Mouse (Mus musculus) limb, embryonic 15.5 days (tissue): ENCODE results near the gene Skil. TPM values are rescaled to one million over a fixed set of nuclear protein-coding genes. Genes with fewer than 3 reads are reported as not detected.
"Not testable (repeated sequence)": the region's sequence is repeated elsewhere in the genome, so short reads cannot be mapped to it uniquely, and the experiment has no call there.

ENCODE experiments used
- ATAC-seq: fragments of 200-750 bp; cut with Nextera tagmentation; 2 replicates; pipeline ENCODE4 v1.8.0; 2017; ENCODE audit warnings: low read depth, moderate TSS enrichment; ENCODE audit not compliant: insufficient number of reproducible peaks, low FRiP score, low TSS enrichment
- H3K27ac ChIP-seq: fragments of 300-500 bp; sonication (generic); 2 replicates; pipeline ENCODE4 v1.5.1; 2015; ENCODE audit warnings: moderate library complexity, mild to moderate bottlenecking, inconsistent platforms
- H3K27me3 ChIP-seq: fragments of 300-500 bp; sonication (generic); 2 replicates; pipeline ENCODE4 v1.6.1; 2015; ENCODE audit warnings: inconsistent platforms
- H3K36me3 ChIP-seq: fragments of 300-500 bp; sonication (generic); 2 replicates; pipeline ENCODE4 v1.6.1; 2015; ENCODE audit warnings: inconsistent platforms
- H3K4me1 ChIP-seq: fragments of 300-500 bp; sonication (generic); 2 replicates; pipeline ENCODE4 v1.6.1; 2015; ENCODE audit warnings: inconsistent platforms
- H3K4me2 ChIP-seq: fragments of 300-500 bp; sonication (generic); 2 replicates; pipeline ENCODE4 v1.6.1; 2015; ENCODE audit warnings: mild to moderate bottlenecking, inconsistent platforms
- H3K4me3 ChIP-seq: fragments of 300-500 bp; sonication (generic); 2 replicates; pipeline ENCODE4 v1.5.1; 2015; ENCODE audit warnings: mild to moderate bottlenecking, inconsistent platforms
- H3K9ac ChIP-seq: fragments of 300-500 bp; sonication (generic); 2 replicates; pipeline ENCODE4 v1.6.1; 2015; ENCODE audit warnings: inconsistent platforms
- H3K9me3 ChIP-seq: fragments of 300-500 bp; sonication (generic); 2 replicates; pipeline ENCODE4 v1.6.1; 2016; ENCODE audit warnings: inconsistent platforms
- WGBS: fragments of 180-500 bp; shearing (Covaris S2); methylation state at CpG from one replicate; pipeline ENCODE4 v1.1.7; 2015; 5-methylcytosine and 5-hydroxymethylcytosine counted together
- polyA plus RNA-seq: library from polyadenylated mRNA; unstranded; fragments of >200 nt; fragmentation: Nextera tagmentation; extraction: Ambion mirVana; gene quantifications from 2 replicates; pipeline ENCODE4 v1.2.1, GENCODE M21; 2015

The Skil gene
- polyA plus RNA-seq, 1 experiment from 2014 or later, result 22.0 TPM

DNA sequence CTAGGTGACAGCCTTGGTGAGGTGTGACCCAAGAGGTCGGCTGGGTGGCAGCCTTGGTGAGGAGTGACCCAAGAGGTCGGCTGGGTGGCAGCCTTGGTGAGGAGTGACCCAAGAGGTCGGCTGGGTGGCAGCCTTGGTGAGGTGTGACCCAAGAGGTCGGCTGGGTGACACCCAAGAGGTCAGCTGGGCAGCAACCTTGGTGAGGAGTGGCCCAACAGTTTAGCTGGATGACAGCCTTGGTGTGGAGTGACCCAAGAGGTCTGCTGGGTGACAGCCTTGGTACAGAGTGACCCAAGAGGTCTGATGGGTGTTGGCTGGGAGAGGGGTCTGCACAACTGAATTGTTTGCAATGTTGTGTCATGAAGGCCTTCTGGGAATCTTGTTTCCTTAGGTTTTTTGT lies 41.7 kb downstream of the Skil start:
- H3K36me3 ChIP-seq, H3K9ac ChIP-seq, H3K27ac ChIP-seq, H3K9me3 ChIP-seq, H3K27me3 ChIP-seq, ATAC-seq, H3K4me2 ChIP-seq, H3K4me1 ChIP-seq, H3K4me3 ChIP-seq: not testable (repeated sequence)
- WGBS, result 63% methylated on average over 4 of the region's 4 CpGs

DNA sequence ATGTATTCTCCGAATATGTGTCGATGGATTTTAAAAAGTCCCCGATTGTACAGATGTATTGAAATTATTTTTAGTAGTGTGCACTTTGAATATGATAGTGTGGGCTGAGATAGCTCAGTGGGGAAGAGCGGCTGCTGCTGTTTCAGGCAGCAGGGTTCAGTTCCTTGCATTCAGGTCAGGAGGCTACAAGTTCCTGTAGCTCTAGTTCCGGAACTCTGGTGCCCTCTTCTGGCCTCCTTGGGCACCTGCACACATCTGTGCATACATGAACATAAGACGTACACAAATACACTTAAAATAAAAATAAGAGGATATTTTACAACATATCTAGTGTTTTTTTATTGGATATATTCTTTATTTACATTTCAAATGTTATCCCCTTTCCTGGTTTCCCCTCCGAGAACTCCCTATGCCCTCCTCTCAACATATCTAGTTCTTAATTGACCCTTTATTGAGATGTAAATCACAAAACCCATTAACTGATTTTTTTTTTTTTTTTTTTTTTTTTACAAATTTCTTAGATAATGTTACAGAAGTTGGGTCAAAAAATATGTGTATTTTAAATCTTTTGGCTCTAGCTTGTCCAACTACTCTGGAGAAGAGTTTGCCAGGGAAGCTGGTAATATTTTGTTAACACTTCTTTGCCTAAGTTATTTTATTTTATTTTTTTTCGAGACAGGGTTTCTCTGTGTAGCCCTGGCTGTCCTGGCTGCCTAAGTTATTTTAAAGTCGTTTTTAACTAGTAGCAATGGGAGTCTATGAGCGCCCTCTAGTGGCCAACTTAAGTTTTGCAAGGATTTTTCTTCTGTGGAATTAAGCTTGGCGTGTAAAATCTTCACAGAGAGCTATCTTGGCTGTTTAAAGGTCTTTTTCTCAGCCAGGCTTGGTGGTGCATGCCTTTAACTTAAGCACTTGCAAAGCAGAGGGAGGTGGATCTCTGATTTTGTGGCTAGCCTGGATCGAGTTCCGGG lies 43.9 kb downstream of the Skil start:
- H3K27ac ChIP-seq, result no peak overlapping the region
- no peaks in the 10 kb centered on the region for H3K9me3 ChIP-seq
- no peaks in the 10 kb centered on the region for H3K27me3 ChIP-seq
- no peak for ATAC-seq
- H3K9ac ChIP-seq, result no peak overlapping the region
- no peaks in the 10 kb centered on the region for H3K4me1 ChIP-seq
- no peak overlapping the region for H3K4me3 ChIP-seq
- no peak overlapping the region for H3K4me2 ChIP-seq
- WGBS, result 58% methylated on average over 13 of the region's 13 CpGs
- no peaks in the 10 kb centered on the region for H3K36me3 ChIP-seq

DNA sequence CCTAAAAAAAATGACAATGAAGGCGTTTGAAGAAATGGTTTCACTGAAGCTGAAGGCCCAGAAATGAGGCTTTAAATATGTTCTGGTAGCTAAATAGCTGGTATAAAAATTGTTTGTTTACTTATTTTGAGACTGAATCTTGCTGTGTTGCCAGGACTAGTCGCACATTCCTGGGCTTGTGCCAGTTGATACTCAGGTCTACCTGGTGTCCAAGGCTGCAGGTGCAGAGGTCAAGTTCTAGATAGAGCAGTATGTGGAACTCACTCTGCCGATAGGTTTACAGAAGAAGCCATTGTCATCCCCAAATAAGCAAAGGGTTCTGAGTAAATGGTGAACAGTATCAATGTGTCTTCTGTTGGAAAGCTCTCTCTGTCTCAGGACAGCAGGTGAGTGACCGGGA lies 46.8 kb downstream of the Skil start:
- ATAC-seq, result no peak
- H3K4me1 ChIP-seq, result peaks cover 4% of the 10 kb centered on the region; the same call in 1 of the 2 replicates
- no peak overlapping the region for H3K9ac ChIP-seq
- 82% methylated on average over 4 of the region's 4 CpGs for WGBS
- H3K27ac ChIP-seq, result no peak overlapping the region
- H3K4me2 ChIP-seq, result no peak overlapping the region
- H3K4me3 ChIP-seq, result no peak overlapping the region
- H3K9me3 ChIP-seq, result no peaks in the 10 kb centered on the region
- no peaks in the 10 kb centered on the region for H3K27me3 ChIP-seq
- no peaks in the 10 kb centered on the region for H3K36me3 ChIP-seq

DNA sequence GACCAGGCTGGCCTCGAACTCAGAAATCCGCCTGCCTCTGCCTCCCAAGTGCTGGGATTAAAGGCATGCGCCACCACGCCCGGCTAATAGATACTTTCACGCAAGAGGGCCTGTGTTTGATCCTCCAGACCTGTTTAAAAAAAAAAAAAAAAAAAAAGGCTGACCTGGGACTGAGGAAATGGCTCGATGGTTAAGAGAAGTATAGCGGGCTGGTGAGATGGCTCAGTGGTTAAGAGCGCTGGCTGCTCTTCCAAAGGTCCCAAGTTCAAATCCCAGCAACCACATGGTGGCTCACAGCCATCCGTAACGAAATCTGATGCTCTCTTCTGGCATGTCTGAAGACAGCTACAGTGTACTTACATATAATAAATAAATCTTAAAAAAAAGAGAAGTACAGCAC lies 50.4 kb downstream of the Skil start:
- not testable (repeated sequence) for ATAC-seq, H3K9me3 ChIP-seq, H3K27ac ChIP-seq, H3K4me2 ChIP-seq, H3K36me3 ChIP-seq, H3K9ac ChIP-seq, H3K4me3 ChIP-seq
- Histone ChIP-seq H3K4me1 (peaks cover 13% of the 10 kb centered on the region), H3K27me3 (0 out of 2 replicates have a peak, but pooled peaks cover 11% of the 10 kb centered on the region)
- 80% methylated on average over 11 of the region's 11 CpGs for WGBS

DNA sequence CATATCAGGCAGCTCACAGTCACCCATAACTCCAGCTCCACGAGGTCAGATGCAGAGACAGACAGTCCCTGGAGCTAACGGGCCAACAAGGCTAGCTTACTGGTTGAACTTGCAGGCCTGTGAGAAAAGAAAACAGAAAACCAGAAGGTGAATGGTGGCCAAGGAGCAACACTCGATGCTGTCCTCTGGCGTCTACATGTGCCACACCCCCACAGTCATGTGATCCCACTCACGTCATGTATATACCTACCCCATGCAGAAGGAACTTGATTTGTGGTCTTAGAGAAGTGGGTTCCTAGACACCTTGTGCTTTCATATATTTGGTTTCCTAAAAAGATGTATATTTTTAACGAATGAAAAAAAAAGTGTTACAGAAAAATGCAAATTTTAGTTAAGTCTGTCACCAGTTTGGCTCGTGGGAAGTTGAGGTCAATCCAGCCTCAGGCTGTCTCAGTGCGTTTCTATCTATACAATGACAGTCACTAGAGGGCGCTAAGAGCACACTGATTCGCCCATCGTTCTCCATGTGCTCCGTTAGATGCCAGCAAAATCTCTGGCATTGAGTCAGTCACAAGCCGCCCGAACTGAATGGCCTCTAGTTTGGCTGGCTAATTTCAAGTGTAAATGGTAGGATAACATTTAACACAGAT lies 50.9 kb downstream of the Skil start:
- Histone ChIP-seq H3K4me1 (peaks cover 14% of the 10 kb centered on the region), H3K27ac (no peak overlapping the region), H3K9me3 (no peaks in the 10 kb centered on the region), H3K9ac (no peak overlapping the region), H3K4me2 (peak overlapping the region; percentile 20; the same call in 1 of the 2 replicates), H3K4me3 (no peak overlapping the region), H3K27me3 (peaks cover 12% of the 10 kb centered on the region; the same call in 1 of the 2 replicates), H3K36me3 (no peaks in the 10 kb centered on the region)
- ATAC-seq, result no peak
- 11% methylated on average over 14 of the region's 14 CpGs for WGBS

DNA sequence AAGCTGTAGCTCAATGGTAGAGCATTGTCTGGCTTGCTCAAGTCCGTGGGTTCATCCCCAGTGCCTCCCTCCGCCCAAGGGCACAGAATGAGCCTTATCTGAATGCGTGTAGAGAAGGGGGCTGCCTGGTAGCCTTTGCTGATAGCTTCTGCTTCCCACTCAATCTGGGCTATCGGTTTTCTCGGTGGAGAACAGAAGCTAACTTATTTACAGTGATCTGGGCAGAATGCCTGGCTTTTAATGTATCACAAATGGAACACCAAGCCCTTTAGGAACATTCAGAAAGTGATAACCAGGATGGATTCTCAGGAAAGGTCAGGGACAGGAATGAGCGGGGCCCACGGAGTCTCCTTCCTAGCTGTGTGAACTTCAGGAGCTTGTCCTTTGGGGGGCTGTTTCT lies 53.7 kb downstream of the Skil start:
- no peak overlapping the region for H3K4me2 ChIP-seq
- 76% methylated on average over 7 of the region's 7 CpGs for WGBS
- no peaks in the 10 kb centered on the region for H3K36me3 ChIP-seq

DNA sequence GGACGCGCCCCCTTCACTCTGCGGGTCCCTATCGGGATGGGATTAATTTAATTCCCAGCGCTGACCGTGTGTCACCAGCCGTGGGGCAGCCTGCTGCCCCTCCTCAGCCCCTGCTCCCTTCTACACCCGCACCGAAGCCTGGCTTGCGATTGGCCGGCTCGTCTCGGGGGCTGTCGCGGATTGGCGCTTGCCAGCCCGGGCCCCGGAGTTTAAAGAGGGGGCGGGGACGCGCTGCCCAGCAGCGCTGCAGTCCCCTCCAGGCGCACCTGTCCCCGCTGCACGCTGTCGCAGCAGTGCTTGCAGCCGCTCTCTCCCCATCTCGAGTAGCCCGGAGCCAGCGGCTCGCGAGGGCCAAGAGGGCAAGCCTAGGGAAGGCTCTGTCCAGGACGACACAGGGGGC lies 54.8 kb downstream of the Skil start, which contains the start of gene Cldn11:
TSS of gene Cldn11 (plus strand) at position 215 of the 400 bp plus-strand sequence.
- H3K9ac ChIP-seq, result no peak within 1 kb of the TSS; the same call in 1 of the 2 replicates
- peak within 1 kb of the TSS; percentile 38 for H3K4me3 ChIP-seq
- peaks cover 21% of the 10 kb centered on the region for H3K4me1 ChIP-seq
- peak within 1 kb of the TSS; percentile 83 for H3K4me2 ChIP-seq
- 0% methylated on average over 33 of the region's 33 CpGs for WGBS
- peaks cover 12% of the 10 kb centered on the region; the same call in 1 of the 2 replicates for H3K27me3 ChIP-seq
- no peaks in the 10 kb centered on the region for H3K36me3 ChIP-seq
- ATAC-seq, result peak; percentile 21; the same call in 1 of the 2 replicates
- no peaks in the 10 kb centered on the region for H3K9me3 ChIP-seq
- H3K27ac ChIP-seq, result no peak within 1 kb of the TSS

More for the DNA sequence above, 53.7 kb downstream of the Skil start:
- peaks cover 21% of the 10 kb centered on the region for H3K4me1 ChIP-seq
- H3K9me3 ChIP-seq, result no peaks in the 10 kb centered on the region
- peaks cover 12% of the 10 kb centered on the region; the same call in 1 of the 2 replicates for H3K27me3 ChIP-seq
- no peak overlapping the region for H3K9ac ChIP-seq
- no peak overlapping the region for H3K27ac ChIP-seq
- H3K4me3 ChIP-seq, result no peak overlapping the region
- no peak for ATAC-seq

DNA sequence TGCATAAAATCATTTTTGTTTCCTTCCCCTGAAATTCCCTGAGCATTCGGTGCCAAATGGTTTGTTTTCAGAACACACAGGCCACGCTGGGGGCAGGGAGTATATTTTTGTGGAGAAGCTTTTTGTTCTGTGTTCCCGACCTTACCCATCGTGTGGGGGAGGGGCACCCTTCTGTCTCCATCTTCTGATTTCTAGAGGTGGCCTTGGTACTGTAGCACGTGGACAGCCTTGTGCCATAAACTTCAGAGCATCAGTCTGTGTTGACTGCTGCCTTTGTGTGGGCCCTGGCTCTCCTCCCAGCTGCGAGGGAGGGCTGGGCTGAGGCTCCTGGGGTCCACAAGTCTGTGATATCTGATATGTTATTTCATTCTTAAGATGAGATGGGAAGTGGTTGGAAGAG lies 57.2 kb downstream of the Skil start:
- H3K4me1 ChIP-seq, result peaks cover 24% of the 10 kb centered on the region
- ATAC-seq, result no peak
- H3K27ac ChIP-seq, result no peak overlapping the region
- H3K36me3 ChIP-seq, result no peaks in the 10 kb centered on the region
- H3K4me3 ChIP-seq, result no peak overlapping the region
- H3K9me3 ChIP-seq, result no peaks in the 10 kb centered on the region
- 49% methylated on average over 6 of the region's 6 CpGs for WGBS
- H3K9ac ChIP-seq, result no peak overlapping the region
- H3K27me3 ChIP-seq, result peaks cover 12% of the 10 kb centered on the region; the same call in 1 of the 2 replicates
- no peak overlapping the region for H3K4me2 ChIP-seq

DNA sequence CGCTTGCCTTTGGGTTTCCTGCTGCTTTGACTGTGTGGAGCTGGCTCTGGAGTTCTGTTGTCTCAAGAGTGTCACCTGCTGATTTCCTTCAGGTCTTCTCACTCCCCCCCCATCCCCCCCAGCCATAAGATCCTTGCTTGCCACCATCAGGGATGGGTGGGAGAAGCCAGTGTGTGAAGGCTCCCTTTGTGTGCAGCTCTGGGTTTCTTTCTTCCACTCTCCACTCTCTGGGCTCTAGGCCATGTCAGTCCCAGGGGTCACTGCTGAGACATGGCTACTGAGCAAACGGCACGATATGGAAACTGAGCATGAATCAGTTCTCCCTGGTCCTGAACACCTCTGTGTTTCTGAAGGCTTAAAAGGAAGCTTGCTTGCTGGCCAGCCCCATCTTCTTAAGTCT lies 61.3 kb downstream of the Skil start:
- H3K9me3 ChIP-seq, result no peaks in the 10 kb centered on the region
- H3K27me3 ChIP-seq, result no peaks in the 10 kb centered on the region
- WGBS, result 35% methylated on average over 3 of the region's 3 CpGs
- ATAC-seq, result no peak
- H3K4me2 ChIP-seq, result no peak overlapping the region
- H3K4me3 ChIP-seq, result no peak overlapping the region
- H3K36me3 ChIP-seq, result no peaks in the 10 kb centered on the region
- H3K9ac ChIP-seq, result no peak overlapping the region
- peaks cover 17% of the 10 kb centered on the region for H3K4me1 ChIP-seq
- H3K27ac ChIP-seq, result no peak overlapping the region

DNA sequence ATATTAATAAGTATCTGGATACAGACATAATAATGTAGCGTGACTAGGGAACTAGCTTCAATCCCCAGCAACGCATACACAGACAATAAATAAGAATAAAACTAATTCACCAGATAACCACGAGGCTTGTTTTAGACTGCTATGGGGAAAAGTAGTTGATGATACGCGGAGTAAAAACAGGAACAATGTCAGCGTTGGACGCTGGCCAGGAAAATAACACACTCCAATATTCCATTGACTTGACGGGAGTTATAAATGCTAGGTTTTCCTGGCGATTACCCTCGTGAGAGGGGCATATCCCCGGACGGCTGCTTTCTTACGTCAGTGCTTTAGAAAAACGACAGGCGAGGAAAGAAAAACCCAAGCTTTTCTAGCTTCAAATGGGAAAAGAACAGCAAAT lies 62.9 kb downstream of the Skil start:
- Histone ChIP-seq H3K9me3 (no peaks in the 10 kb centered on the region), H3K4me2 (no peak overlapping the region), H3K4me1 (peaks cover 10% of the 10 kb centered on the region; the same call in 1 of the 2 replicates), H3K27ac (no peak overlapping the region), H3K9ac (no peak overlapping the region), H3K4me3 (no peak overlapping the region), H3K36me3 (no peaks in the 10 kb centered on the region), H3K27me3 (no peaks in the 10 kb centered on the region)
- 51% methylated on average over 15 of the region's 15 CpGs for WGBS
- no peak for ATAC-seq

DNA sequence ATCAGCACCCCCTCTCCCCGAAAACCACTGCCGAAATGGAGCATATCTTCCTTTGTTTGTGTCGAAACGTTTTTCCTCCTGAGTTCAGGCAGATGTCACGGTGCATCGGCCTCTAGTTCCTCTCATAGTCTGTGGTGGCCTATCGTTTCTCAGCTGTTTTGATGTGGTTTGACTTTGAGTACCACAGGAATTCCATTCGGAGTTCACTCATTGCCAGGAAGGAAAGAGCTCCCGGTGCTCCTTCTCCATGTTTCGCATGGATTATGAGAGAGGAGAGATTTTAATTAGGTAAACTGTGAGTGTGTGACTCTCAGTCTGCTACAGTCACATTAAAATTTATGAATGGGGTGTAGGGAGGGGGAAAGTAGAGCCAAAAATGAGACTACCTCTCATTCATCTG lies 65.2 kb downstream of the Skil start:
- Histone ChIP-seq H3K4me3 (no peak overlapping the region), H3K36me3 (no peaks in the 10 kb centered on the region), H3K4me2 (no peak overlapping the region), H3K9me3 (no peaks in the 10 kb centered on the region), H3K4me1 (peaks cover 12% of the 10 kb centered on the region; the same call in 1 of the 2 replicates), H3K27me3 (no peaks in the 10 kb centered on the region), H3K9ac (no peak overlapping the region), H3K27ac (no peak overlapping the region)
- WGBS, result 51% methylated on average over 10 of the region's 10 CpGs
- ATAC-seq, result no peak

DNA sequence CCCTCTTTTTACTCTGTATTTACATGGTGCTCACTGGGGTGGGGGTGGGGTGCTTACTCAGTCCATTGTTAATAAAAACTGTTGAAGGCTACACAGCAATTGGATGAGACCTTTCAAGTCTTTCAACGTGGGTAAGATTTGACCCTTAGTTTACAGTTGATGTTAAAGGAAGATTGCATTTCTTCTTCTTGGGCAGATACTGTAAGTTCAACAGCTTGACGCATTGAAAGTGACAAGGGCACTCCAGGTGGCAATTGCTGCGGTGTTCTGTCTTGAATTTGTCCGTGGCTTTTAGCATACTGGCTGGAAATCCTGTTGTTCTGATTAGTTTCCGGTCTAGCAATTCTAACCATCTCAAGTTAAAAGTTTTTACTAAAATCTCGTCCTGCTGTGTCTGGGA lies 66.5 kb downstream of the Skil start:
- Histone ChIP-seq H3K4me2 (no peak overlapping the region), H3K27ac (no peak overlapping the region), H3K27me3 (no peaks in the 10 kb centered on the region), H3K9me3 (no peaks in the 10 kb centered on the region), H3K9ac (no peak overlapping the region), H3K36me3 (no peaks in the 10 kb centered on the region), H3K4me3 (no peak overlapping the region), H3K4me1 (0 out of 2 replicates have a peak, but pooled peaks cover 8% of the 10 kb centered on the region)
- ATAC-seq, result no peak
- WGBS, result 52% methylated on average over 6 of the region's 6 CpGs
